Mouse (Mus musculus) adipocyte (in vitro differentiated cells): ENCODE measurements around the gene Brms1.
"Not testable (repeated sequence)": the region's sequence is repeated elsewhere in the genome, so short reads cannot be mapped to it uniquely, and the experiment has no call there.

Experiments used
- DNase-seq: peaks from one replicate; pipeline ENCODE4 v3.0.0-alpha.2; 2016; ENCODE audit warnings: low spot score

Gene Brms1

DNA sequence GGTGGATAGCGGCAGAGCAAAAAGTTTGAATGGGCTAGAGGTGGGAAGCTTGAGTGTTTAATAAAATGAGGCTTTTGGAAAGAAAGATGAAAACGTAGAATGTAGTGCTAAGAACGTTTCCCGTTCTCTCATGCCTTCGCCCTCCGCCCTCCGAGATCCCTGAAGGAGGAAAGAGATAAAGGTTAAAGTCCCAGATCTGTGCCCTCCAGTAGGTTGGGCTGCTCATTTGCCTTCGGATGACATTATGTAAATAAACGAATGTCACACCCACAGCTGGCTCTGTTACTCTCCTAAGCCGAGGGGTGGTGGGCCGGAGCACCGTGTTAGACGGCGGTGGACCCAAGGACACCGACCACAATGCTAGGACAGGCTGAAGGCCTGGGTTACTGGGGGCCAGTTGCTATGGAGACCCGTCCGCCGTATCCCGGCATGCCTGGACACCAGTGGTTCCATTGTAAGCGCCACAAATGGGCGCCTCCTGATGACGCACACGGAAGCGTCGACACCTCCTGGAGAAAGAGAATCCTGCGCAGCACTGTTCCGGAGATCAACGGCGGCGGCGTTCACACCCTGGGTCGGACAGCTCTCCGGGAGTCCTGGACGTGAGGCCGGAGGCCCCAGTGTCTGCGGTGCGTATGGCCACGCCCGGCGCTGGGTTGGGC lies at the start of gene Brms1:
Gene Brms1 (plus strand): TSS at position 493 of the 662 bp plus-strand sequence.
- peak; percentile 95 for DNase-seq

DNA sequence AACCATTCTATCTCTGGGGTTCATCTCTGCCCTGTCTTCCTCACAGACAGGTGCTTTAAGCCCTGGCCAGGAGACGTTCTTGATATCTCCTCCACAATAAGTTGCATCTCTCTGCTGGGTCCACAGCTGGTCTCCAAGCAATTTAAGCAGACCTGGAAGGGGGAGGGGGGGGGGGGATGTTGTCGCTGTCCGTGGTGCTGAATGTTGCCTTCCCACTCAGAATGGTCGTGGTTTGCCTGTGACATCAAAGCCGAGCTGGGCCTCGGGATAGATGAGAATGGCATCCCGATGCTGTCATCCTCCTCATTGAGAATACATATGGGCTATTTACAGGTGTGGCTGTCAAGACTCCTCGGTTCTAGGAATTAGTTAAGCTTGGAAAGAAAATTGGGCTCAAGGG lies 48.8 kb upstream of the Brms1 start:
- peak; percentile 42 for DNase-seq

DNA sequence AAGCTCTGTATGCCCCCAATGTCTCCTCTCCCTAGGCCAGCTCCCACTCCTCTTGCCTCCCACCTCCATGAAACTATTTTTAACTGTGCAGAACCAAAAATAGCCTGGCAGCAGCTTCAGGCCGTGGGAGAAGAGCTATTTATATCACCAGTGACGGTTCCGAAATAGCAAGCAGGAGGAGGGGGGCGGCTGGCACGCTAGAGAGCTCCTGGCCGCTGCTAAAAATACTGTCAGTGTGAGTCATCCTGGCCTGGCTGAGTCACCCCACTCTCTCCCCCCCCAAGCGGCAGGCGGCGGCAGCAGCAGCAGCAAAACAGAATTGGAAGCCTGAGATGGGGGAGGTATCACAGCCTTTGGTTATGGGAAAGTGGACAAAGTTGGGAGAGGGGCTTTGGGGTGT lies 48.2 kb upstream of the Brms1 start:
- DNase-seq: peak; percentile 95

DNA sequence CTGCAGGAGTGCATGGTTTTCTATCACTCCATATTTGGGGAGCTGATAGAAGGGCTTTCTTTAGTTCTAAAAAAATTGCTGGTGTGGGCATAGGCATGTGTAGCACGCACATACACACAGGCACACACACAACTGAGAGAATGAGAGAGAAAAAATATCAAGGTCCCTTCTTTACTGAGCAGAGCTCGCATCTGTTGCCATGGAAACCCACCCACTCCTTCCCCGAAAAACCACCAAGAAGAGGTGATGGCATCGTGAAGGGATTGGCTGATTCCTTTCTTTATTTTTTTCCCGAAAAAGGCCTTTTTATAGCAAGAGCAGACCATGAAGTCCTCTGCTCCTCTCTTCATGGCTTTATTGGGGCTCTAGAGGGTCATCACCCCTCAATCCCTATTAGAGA lies 47.1 kb upstream of the Brms1 start:
- DNase-seq: no peak

DNA sequence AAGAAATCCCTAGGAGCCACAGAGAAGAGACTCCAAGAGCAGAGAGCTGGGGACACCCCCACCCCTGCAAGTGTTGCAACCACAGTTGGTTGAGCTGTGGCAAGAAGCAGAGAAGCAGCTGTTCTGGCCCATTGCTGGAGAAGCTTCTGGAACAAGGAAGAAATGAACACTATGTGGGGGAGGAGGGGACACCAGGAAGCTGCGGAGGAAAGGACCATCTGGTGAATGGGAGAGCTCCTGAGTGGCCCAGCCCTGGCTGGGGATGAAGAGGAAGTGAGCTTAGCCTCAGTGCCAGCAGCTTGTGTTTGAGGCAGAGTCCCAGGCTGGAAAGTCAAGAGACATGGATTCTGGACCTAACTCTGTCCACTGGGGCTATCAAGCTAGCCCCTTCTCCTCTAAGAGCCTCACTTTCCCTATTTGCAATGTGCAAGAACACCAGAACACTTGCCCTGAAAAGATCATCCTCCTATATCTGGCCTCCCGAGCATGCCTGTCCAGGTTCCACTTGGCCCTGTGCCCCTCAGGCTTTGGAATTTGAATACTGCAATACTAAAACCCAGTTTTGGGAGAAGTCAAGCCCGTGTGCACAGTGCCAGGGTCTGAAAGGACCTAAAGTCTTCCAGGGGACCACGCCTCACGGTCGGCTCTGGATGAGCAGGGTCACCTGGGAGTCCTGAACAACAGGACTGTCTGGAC lies 41.6 kb upstream of the Brms1 start:
- DNase-seq: peak; percentile 53

DNA sequence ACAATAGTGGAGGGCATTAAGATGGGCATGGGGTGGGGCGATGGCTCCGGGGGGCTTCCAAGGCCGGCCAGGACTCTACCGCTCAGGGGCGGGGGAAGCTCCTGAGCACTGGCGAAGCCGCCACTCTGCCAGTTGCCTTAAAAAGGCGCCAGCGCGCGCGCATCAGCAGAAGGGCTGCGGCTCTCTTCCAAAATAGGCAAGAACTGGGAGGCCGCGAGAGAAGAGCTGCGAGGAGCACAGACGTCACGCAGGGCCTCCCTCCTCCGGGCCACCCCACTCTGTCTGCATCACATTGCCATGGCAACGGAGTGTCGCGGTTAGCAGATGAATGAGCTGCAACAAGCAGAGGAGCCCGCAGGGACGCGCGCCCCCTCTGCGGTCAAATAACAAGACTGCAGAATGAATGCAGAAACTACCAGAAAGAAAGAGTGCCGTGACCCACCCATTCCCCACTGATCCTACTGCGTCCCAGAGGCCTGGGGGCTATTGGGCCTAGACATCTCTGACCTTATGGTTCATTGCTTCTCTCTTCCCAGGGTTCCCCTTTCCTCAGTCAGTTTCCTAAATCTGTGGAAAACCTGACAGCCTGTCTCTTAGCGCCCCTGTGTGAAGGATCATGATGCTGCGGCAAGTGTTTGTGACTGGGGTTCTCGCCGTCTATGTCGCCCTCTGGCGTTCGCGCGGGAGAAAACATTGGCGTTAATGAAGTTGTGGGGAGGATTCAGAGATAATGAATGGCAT lies 39.3 kb upstream of the Brms1 start:
- peak; percentile 86 for DNase-seq

DNA sequence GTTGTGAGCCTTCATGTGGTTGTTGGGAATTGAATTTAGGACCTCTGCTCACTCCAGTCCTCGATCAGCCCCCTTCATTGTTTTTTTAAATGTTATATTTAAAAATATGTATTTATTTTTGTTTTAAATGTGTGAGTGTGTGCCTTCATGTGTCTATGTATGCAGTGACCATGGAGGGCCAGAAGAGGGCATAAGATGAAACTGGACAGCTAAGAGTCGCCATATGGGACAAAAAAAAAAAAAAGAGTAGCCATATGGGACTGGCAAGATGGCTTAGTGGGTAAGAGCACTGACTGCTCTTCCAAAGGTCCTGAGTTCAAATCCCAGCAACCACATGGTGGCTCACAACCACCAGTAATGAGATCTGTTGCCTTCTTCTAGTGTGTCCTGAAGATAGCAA lies 37.5 kb upstream of the Brms1 start:
- not testable (repeated sequence) for DNase-seq

DNA sequence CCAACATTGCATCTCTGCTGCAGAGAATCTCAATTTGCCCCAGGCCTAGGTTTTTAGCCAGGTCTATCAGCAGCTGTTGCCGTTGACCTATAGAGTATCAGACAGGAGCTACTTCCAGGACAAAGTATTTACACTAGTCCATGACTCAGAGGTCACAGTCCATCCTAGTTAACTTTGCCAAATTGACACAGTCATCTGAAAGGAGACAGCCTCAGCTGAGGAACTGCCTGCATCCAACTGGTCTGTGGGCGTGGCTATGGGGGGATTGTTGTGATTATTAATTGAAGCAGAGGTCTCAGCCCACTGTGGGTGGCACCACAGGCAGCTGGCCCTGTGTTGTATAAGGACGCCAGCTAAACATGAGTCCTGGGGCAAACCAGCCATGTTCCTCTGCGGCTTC lies 36.2 kb upstream of the Brms1 start:
- peak; percentile 34 for DNase-seq

DNA sequence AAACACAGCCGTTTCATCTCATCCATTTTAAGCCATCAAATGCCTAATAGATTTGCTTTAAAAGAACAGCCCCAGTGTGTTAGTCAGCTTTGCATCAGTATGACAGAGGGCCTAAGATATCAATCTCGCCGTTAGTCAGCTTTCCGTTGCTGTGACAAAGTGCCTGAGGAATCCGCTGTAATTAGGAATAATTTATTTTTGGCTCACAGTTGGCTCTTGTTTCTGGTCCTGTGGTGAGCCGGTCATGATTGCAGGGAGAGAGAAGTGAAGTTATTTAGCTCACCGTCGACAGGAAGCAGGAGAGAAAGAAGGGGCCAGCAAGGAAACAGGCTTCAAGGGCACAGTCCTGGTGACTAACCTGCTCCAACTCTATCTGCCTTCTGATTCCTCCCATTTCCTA lies 28.0 kb upstream of the Brms1 start:
- DNase-seq: no peak

DNA sequence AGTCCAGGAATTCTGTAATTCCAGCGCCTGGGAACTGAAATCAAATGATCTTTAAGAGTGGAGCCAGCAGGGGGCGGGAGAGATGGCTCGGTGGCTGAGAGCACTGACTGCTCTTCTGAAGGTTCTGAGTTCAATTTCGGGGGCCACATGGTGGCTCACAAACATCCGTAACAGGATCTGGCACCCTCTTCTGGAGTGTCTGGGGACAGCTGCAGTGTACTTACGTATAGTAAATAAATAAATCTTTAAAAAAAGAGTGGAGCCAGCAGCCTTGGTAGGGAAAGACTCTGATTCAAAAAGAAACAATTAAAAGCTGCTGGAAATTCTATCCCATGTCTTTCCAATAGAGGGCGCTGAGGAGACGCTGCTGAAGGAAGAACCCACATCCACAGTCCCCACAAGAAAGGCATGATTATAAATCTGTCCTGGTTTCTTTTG lies 26.2 kb upstream of the Brms1 start:
- DNase-seq: peak; percentile 70

DNA sequence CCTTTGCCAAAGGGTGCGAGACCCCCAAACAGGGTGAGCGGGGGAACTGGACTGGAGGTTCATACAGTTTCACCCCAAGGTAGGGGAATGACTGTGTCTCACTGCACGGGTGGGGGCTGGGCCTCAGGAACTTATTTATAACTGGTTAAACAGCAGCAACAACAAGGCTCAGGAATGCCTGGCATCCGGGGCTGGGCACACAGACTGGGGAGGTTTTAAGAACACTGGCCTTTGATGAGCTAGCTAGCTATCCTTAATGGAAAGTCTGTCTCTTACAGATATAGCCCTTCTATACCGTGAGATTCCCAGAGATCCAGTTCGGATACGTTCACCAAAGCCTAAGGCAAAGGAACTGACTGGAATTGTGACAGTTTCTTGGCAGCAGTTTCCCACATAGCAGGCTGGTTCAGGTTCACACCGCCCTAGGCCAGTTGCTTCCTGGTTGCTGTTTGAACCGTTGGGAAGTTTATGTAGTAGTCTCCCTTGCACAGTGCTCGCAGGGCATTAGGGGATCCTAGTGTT lies 24.9 kb upstream of the Brms1 start:
- DNase-seq: peak; percentile 61

DNA sequence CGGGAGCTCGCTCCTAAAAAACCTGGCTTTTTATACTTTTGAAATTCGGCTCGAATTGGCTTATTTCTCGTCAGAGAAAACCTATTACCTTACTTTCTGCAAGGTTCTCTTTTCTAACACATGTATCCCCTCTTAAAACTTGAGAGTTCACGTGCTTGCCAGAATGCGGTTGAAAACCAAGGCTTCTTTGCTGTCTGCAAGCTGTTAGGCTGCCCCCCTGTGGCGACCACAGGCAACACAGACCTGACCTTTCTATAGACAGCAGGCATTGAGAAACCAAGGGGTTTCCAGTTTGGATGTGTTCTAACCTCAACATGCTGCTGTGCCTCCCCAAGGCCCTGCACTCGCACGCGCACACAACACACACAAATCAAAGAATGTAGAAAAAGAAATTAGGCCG lies 24.4 kb upstream of the Brms1 start:
- DNase-seq: peak; percentile 81

DNA sequence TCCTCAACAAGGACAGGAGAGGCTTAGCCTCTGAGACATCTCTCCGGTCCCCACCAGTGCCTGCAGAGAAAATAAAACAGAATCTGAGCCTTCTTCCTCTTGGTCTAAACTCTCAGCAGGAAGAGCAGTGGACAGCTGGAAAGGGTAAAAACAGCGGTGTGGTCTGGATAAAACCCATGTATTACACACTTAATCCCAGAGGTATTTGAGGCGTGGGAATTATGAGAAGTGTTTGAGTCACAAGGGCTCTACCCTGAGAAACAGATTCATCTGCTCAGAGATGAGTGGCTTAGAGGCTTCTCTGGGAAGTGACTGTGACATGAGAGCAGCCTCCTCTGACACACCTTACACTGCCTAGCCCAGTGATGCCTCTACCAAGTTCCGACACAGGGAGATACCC lies 23.5 kb upstream of the Brms1 start:
- no peak for DNase-seq

DNA sequence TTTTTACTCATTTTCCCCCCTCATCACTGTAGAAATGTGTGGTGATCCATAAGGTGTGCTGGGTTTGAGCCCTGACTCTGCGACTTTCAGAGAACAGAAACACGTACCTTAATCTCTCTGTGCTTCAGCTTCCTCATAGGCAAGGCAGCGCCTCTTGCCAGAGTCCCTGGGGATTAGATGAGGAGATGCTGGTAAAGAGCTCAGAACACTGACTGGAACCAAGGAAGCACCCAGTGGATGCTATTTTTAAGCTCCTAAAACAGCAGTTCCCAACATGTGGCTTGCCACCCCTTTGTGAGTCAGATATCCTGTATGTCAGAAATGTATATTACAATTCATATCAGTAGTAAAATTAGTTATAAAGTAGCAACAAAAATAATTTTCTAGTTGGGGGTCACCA lies 23.0 kb upstream of the Brms1 start:
- DNase-seq: no peak

DNA sequence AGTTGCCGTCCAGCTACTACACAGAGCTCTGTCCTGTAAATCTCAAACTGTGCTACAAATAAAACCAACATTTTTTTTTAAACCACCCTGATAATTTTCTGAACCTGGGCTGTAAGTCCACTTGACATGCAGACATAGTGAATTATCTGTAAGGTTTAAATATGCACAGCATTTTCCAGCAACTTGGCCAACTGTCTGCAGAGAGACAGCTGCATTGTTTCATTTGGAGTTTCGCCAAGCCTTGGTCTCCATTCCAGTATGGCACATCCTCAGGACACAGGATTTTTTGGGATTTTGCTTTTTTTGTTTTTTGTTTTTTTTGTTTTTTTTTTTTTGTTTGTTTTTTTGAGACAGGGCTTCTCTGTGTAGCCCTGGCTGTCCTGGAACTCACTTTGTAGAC lies 19.7 kb upstream of the Brms1 start:
- no peak for DNase-seq

DNA sequence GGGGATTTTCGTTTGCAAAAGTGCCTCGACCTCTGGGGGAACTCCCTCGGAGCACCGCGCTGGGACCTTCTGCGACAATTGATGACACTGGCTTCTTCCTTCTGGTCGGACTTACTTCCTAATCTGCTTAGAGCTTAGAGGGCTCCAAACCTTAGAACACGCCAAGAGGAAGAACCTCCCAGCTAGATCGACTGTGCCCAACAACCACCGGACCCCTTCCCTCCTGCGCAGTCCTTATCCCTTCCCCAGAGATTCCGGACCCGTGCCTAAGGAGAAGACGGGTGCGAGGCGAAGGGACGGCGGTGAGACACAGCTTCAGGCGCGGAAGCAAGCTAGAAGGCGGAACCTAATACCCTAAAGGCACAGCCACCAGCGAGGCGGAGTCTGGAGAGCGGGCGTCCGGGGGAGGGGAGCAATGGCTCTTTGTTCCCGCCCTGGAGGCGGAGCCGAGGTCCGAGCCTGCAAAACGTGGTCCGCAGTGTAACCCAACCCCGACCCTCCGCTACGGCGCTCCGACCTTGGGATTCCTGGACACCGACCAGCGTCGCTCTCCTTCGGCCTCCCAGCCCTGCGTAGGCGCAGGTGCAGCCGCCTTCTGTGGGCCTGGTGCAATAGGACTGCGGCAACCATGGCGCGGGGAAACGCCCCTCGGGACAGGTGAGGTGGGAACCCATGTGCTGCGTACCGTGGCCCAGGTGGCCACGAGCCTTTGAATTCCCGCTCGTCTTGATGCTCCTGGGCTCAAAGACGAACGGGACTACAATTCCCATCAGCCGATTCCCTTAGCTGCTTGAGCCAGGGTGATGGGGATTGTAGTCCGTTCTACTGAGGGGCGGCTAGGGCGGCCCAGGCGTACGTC lies 17.3 kb upstream of the Brms1 start, which contains the start of gene Slc29a2:
Gene Slc29a2 (plus strand): TSS at position 240 of the 859 bp plus-strand sequence.
- DNase-seq: peak; percentile 87

DNA sequence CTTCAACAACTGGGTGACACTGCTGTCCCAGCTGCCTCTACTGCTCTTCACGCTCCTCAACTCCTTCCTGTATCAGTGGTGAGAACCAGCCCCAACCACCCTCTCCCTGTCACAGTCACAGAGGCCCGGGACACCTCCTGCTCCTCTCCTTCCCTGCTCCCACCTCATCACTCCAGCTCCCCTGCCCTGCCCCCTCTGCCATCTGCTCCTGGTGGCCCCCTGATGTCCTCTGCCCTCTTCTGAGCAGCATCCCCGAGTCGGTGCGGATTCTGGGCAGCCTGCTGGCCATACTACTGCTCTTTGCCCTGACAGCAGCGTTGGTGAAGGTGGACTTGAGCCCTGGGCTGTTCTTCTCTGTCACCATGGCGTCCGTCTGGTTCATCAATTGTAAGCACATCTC lies 15.0 kb upstream of the Brms1 start:
- DNase-seq: no peak

DNA sequence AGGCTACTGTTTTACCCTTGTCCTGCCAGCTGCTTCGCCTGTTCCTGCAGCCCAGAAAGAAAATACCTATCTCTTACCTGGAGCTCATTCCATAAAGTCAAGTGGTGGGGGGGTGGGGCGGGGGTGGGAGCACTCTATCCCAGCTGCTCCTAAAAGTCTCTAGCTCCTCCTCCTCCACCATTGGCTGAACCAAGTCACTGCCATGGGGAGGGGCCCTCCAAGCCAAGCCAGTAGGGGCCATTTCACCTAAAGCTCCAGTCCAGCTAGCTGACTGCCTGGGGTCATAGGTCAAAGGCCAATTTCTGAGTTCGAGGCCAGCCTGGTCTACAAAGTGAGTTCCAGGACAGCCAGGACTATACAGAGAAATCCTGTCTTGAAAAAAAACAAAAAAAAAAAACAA lies 8.5 kb upstream of the Brms1 start:
- DNase-seq: no peak

DNA sequence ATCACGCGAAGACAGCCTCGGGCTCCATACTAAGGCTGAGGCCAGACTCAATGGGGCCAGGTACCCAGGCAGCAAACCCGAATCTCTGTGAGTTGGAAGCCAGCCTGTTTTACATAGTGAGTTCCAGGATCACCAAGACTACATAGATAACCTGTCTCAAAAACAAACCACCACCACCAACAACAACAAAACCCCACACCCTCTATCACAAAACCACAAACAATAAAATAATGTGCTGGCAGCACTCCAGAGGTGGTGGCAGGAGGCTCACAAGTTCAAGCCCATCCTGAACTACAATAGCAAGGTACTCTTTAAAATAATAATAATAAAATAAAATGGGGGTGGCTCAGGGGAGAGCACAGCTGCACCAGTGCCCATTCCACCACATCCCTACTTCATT lies 4.6 kb upstream of the Brms1 start:
- no peak for DNase-seq

DNA sequence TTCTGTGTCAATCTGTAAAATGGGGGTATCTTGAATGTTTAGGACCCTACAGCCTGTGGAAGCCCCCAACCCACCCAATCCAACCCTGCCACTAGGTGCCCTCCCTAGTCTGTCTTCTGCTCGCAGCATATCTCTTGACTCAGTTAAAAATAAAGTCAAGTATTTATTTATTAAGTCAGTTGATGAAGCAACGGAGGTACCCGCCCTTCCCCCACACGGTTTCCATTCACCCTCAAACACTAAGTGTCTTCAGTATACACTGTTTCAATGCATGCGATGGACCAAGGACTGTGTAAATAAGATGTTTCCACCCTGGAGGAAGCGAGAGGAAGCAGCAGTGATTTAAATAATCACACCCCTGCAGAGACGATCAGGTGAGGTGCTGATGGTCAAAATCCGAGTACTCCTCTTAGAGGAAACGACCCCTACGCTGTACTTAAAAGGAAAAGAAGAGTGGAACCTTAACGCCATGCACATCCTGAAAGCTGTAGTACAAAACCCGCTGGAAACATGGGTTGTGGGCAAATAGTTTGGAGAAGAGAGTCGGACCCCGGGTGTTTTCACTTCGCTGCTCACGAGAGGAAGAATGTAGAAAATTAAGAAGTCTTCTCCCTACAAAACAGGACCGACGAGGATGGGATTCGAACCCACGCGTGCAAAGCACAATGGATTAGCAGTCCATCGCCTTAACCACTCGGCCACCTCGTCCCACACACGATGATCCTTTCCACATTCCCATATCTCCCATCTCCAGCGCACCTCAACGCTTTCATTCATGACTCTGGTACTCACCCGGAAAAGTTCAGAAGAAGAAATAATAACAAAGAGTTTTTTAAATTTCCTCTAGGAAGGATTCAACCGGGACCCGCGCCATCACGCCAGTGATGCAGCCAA lies 3.2 kb upstream of the Brms1 start:
- peak; percentile 40 for DNase-seq

DNA sequence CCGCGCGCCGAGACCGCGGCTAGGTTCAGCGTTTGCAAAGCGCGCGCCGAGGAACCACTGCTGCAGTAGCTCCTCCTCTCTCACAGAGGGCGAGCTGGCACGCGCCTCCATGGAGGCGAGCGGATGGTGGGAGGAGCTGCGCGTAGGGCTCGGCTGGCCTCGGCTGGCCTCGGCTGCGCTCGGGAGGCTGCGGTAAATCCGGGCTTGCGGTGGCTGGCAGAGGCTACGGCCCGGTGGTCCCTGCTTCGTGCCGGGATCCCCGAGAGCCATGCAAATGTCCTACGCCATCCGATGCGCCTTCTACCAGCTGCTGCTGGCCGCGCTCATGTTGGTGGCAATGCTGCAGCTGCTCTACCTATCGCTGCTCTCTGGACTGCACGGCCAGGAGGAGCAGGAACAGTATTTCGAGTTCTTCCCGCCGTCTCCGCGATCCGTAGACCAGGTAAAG lies 2.4 kb upstream of the Brms1 start, which contains the start of the genes B4gat1 and AC124502.3:
Gene B4gat1 (plus strand): TSS at position 118 of the 448 bp plus-strand sequence.
Gene AC124502.3 (plus strand): TSS at position 183 of the 448 bp plus-strand sequence.
- DNase-seq: peak; percentile 91
